Comparison of ENCODE assay signal across 8 mouse cellular contexts in genomic region chr1:159135301-159135700, GRCm38 (mm10).
DNase-seq lines count a peak whose midpoint lies in the region; ATAC-seq and TF ChIP-seq lines count a peak whose summit lies in the region.

No protein-coding gene starts in this region.

- ATAC-seq in embryonic facial prominence, embryonic 13.5 days (ENCODE audit: insufficient number of reproducible peaks, insufficient read depth, low FRiP score, low TSS enrichment, low read depth) = no peak
- ATAC-seq in kidney, embryonic 15.5 days (replicated peaks; ENCODE audit: low FRiP score) = 0 out of 2 replicates have a peak, but pooled peaks have one; percentile 52
- peak; percentile 65 for ATAC-seq in limb, embryonic 14.5 days (ENCODE audit: low FRiP score, low read depth)
- peak; percentile 53; the same call in 1 of the 2 replicates for ATAC-seq in neural tube, embryonic 12.5 days (ENCODE audit: low FRiP score, low read depth)

- TF ChIP-seq POLR2A in limb, embryonic 14.5 days (IDR thresholded peaks at IDR 0.05; ENCODE audit: borderline replicate concordance, extremely low read depth, insufficient read depth, insufficient read length) = no peak

- peak; percentile 36 for DNase-seq in A20 (ENCODE audit: low read depth, low spot score)
- DNase-seq in adrenal gland, postnatal 4 days (ENCODE audit: low spot score in 2 of 2) = peak; percentile 12 to 46
- DNase-seq in heart, adult 9 months (ENCODE audit: low spot score in 2 of 2) = peak; percentile 20 to 55
- peak; percentile 83 for DNase-seq in limb, embryonic 14.5 days (ENCODE audit: low spot score)
- peak; percentile 41 for DNase-seq in testis, postnatal 14 days (ENCODE audit: low spot score)

- H3K9ac ChIP-seq in embryonic facial prominence, embryonic 13.5 days = no peak overlapping the region
- H3K9ac ChIP-seq in kidney, embryonic 15.5 days = no peak overlapping the region
- H3K9ac ChIP-seq in limb, embryonic 14.5 days (ENCODE audit: low read depth, low read length, severe bottlenecking) = no peak overlapping the region
- H3K9ac ChIP-seq in neural tube, embryonic 12.5 days = no peak overlapping the region

- no peak overlapping the region for H3K27ac ChIP-seq in embryonic facial prominence, embryonic 13.5 days
- no peak overlapping the region for H3K27ac ChIP-seq in kidney, embryonic 15.5 days
- H3K27ac ChIP-seq in limb, embryonic 14.5 days (replicated peaks; ENCODE audit: low read depth, low read length) = no peak overlapping the region
- no peak overlapping the region for H3K27ac ChIP-seq in neural tube, embryonic 12.5 days

- H3K36me3 ChIP-seq in embryonic facial prominence, embryonic 13.5 days = no peaks in the 10 kb centered on the region
- no peaks in the 10 kb centered on the region for H3K36me3 ChIP-seq in kidney, embryonic 15.5 days
- H3K36me3 ChIP-seq in limb, embryonic 14.5 days (ENCODE audit: control insufficient read depth, insufficient read depth, low read length) = no peaks in the 10 kb centered on the region
- no peaks in the 10 kb centered on the region for H3K36me3 ChIP-seq in neural tube, embryonic 12.5 days

- H3K27me3 ChIP-seq in embryonic facial prominence, embryonic 13.5 days = no peaks in the 10 kb centered on the region
- no peaks in the 10 kb centered on the region for H3K27me3 ChIP-seq in kidney, embryonic 15.5 days
- no peaks in the 10 kb centered on the region for H3K27me3 ChIP-seq in limb, embryonic 14.5 days (ENCODE audit: control insufficient read depth, insufficient read depth, low read length)
- no peaks in the 10 kb centered on the region for H3K27me3 ChIP-seq in neural tube, embryonic 12.5 days (replicated peaks)

- no peaks in the 10 kb centered on the region for H3K9me3 ChIP-seq in embryonic facial prominence, embryonic 13.5 days
- H3K9me3 ChIP-seq in kidney, embryonic 15.5 days (replicated peaks) = no peaks in the 10 kb centered on the region
- no peaks in the 10 kb centered on the region for H3K9me3 ChIP-seq in limb, embryonic 14.5 days (ENCODE audit: control insufficient read depth, low read length)
- 0 out of 2 replicates have a peak, but pooled peaks cover 7% of the 10 kb centered on the region for H3K9me3 ChIP-seq in neural tube, embryonic 12.5 days

- H3K4me3 ChIP-seq in embryonic facial prominence, embryonic 13.5 days = peak overlapping the region; percentile 17; the same call in 1 of the 2 replicates
- H3K4me3 ChIP-seq in kidney, embryonic 15.5 days (replicated peaks) = peak overlapping the region; percentile 16
- H3K4me3 ChIP-seq in limb, embryonic 14.5 days (replicated peaks; ENCODE audit: low read length) = no peak overlapping the region
- no peak overlapping the region for H3K4me3 ChIP-seq in neural tube, embryonic 12.5 days

- WGBS in embryonic facial prominence, embryonic 13.5 days = 5% methylated on average over 10 of the region's 10 CpGs
- WGBS in kidney, embryonic 15.5 days = 7% methylated on average over 10 of the region's 10 CpGs
- WGBS in limb, embryonic 14.5 days = 7% methylated on average over 10 of the region's 10 CpGs
- 12% methylated on average over 10 of the region's 10 CpGs for WGBS in neural tube, embryonic 12.5 days

- no peaks in the 10 kb centered on the region for H3K4me1 ChIP-seq in embryonic facial prominence, embryonic 13.5 days
- H3K4me1 ChIP-seq in kidney, embryonic 15.5 days = no peaks in the 10 kb centered on the region
- no peaks in the 10 kb centered on the region for H3K4me1 ChIP-seq in limb, embryonic 14.5 days (ENCODE audit: control insufficient read depth, insufficient read depth, low read length)
- no peaks in the 10 kb centered on the region for H3K4me1 ChIP-seq in neural tube, embryonic 12.5 days

- peak overlapping the region; percentile 50 for H3K4me2 ChIP-seq in embryonic facial prominence, embryonic 13.5 days
- H3K4me2 ChIP-seq in kidney, embryonic 15.5 days = peak overlapping the region; percentile 37
- H3K4me2 ChIP-seq in limb, embryonic 14.5 days (replicated peaks; ENCODE audit: low read depth, low read length, severe bottlenecking) = 0 out of 2 replicates have a peak overlapping the region, but pooled peaks have one; percentile 13
- H3K4me2 ChIP-seq in neural tube, embryonic 12.5 days (replicated peaks) = no peak overlapping the region

Comparison
In these comparisons a context has a peak if more than half of its experiments do, and no peak if none do; other contexts are left out.
1. DNase-seq: peak in every context shown above with its lines; median percentile 83 in limb, embryonic 14.5 days; 41 in testis, postnatal 14 days; 38 in heart, adult 9 months; 36 in A20; 29 in adrenal gland, postnatal 4 days.
2. H3K4me3 ChIP-seq: peak in embryonic facial prominence, embryonic 13.5 days (single experiment) and kidney, embryonic 15.5 days (single experiment); none in limb, embryonic 14.5 days (single experiment) and neural tube, embryonic 12.5 days (single experiment).